Mouse (Mus musculus) hindbrain, embryonic 11.5 days (tissue): ENCODE data around the gene Gm281. TPM values are rescaled to one million over a fixed set of nuclear protein-coding genes. Genes with fewer than 3 reads are reported as not detected.
"Not testable (repeated sequence)": the region's sequence is repeated elsewhere in the genome, so short reads cannot be mapped to it uniquely, and the experiment has no call there.

Experiments
- ATAC-seq: fragments of 200-750 bp; cut with Nextera tagmentation; 2 replicates; pipeline ENCODE4 v1.8.0; 2017; ENCODE audit warnings: mild to moderate bottlenecking, moderate TSS enrichment, moderate library complexity; ENCODE audit not compliant: low FRiP score
- DNase-seq: peaks from one replicate; pipeline ENCODE4 v3.0.0-alpha.2; 2015; ENCODE audit warnings: low spot score
- H3K27ac ChIP-seq: fragments of 300-500 bp; sonication (generic); 2 replicates; pipeline ENCODE4 v1.5.1; 2014; ENCODE audit warnings: mild to moderate bottlenecking, low read depth, low read length
- H3K27me3 ChIP-seq: fragments of 300-500 bp; sonication (generic); 2 replicates; pipeline ENCODE4 v1.6.1; 2014; ENCODE audit warnings: mild to moderate bottlenecking, low read length, moderate library complexity, mixed read lengths; ENCODE audit not compliant: control insufficient read depth, insufficient read depth
- H3K36me3 ChIP-seq: fragments of 300-500 bp; sonication (generic); 2 replicates; pipeline ENCODE4 v1.6.1; 2014; ENCODE audit warnings: mild to moderate bottlenecking, low read length, moderate library complexity, mixed read lengths; ENCODE audit not compliant: control insufficient read depth, insufficient read depth
- H3K4me1 ChIP-seq: fragments of 300-500 bp; sonication (generic); replicated peaks from 2 replicates; pipeline ENCODE4 v1.6.1; 2014; ENCODE audit warnings: low read length, mixed read lengths; ENCODE audit not compliant: control insufficient read depth, insufficient read depth
- H3K4me2 ChIP-seq: fragments of 300-500 bp; sonication (generic); replicated peaks from 2 replicates; pipeline ENCODE4 v1.6.1; 2014; ENCODE audit warnings: mild to moderate bottlenecking, low read depth, low read length
- H3K4me3 ChIP-seq: fragments of 300-500 bp; sonication (generic); 2 replicates; pipeline ENCODE4 v1.5.1; 2014; ENCODE audit warnings: low read depth, low read length
- H3K9ac ChIP-seq: fragments of 300-500 bp; sonication (generic); 2 replicates; pipeline ENCODE4 v1.6.1; 2014; ENCODE audit warnings: low read depth, low read length
- H3K9me3 ChIP-seq: fragments of 300-500 bp; sonication (generic); 2 replicates; pipeline ENCODE4 v1.6.1; 2016; ENCODE audit warnings: low read length; ENCODE audit not compliant: control insufficient read depth
- WGBS: fragments of 180-500 bp; shearing (Covaris S2); extraction: QIAGEN DNeasy Blood & Tissue Kit; methylation state at CpG from one replicate; pipeline ENCODE4 v1.1.7; 2014; 5-methylcytosine and 5-hydroxymethylcytosine counted together
- polyA plus RNA-seq: library from polyadenylated mRNA; unstranded; fragments of >200 nt; fragmentation: Nextera tagmentation; extraction: Ambion mirVana; gene quantifications from 2 replicates; pipeline ENCODE4 v1.2.1, GENCODE M21; 2014

Gene Gm281
- not detected in 2 replicates for polyA plus RNA-seq

DNA sequence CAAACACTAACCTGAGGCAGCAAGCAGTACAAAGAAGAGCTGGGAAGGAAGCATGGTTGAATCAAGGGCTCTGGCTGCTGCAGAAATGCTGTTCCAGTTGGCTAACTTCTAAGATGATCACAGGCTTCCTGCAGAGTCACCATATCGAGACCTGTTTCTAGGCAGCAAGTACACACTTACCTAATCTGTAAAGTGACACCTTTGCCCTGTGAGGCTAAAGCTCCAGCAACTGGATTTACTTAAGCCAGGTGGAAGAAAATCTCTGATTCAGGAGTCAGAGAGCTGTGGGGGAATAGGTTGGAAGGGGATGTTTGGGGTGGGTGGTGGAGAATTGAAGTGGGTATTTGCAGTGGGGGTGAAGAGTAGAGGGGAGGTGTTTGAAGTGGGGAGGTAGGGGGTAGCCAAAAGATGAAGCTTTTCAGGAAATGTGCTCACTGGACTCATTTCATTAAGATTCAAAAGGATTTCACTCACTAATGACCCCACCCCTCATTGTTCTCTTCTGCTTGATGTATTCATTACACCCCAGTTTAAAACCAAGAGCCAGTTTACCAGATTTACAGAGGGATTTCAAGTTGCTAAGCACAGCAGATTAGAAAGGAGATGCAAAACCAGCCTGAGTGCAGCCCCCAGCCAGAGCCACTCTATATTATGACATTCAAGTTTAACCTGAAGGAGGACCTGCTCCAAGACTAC, at the start of gene Gm281:
TSS of gene Gm281 (minus strand) at position 92 of the 696 bp plus-strand sequence.
- no peak within 1 kb of the TSS for H3K4me2 ChIP-seq
- DNase-seq (no peak), ATAC-seq (no peak)

DNA sequence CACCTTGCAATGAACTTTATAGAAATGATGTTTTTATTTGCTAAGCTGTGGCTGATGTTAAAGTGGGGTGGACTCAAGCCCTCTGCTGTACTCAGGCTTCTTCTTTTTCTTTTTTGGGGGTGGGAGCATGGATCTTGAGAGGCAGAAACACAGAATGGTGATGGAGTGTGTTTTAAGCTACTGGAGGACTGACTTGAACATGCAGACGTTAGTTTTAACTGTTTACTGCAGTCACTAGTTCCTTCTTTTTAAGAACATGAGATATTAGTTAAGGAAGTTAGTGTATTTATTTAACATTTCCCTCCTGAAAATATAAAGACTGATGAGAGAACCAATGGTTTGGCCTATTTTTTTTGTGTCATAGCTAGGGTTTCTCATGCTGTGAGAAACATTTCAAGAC, 49.2 kb upstream of the Gm281 start:
- Histone ChIP-seq H3K9ac (no peak overlapping the region), H3K4me2 (no peak overlapping the region), H3K4me1 (no peaks in the 10 kb centered on the region), H3K27ac (no peak overlapping the region), H3K9me3 (no peaks in the 10 kb centered on the region), H3K4me3 (no peak overlapping the region), H3K27me3 (no peaks in the 10 kb centered on the region), H3K36me3 (no peaks in the 10 kb centered on the region)
- no peak for ATAC-seq
- 79% methylated on average over 1 of the region's 1 CpGs for WGBS
- no peak for DNase-seq

More for the DNA sequence above, at the start of gene Gm281:
- Histone ChIP-seq H3K27me3 (no peaks in the 10 kb centered on the region), H3K9me3 (no peaks in the 10 kb centered on the region), H3K4me3 (no peak within 1 kb of the TSS), H3K4me1 (no peaks in the 10 kb centered on the region), H3K27ac (no peak within 1 kb of the TSS), H3K36me3 (no peaks in the 10 kb centered on the region), H3K9ac (no peak within 1 kb of the TSS)
- WGBS, result 62% methylated on average over 1 of the region's 1 CpGs

DNA sequence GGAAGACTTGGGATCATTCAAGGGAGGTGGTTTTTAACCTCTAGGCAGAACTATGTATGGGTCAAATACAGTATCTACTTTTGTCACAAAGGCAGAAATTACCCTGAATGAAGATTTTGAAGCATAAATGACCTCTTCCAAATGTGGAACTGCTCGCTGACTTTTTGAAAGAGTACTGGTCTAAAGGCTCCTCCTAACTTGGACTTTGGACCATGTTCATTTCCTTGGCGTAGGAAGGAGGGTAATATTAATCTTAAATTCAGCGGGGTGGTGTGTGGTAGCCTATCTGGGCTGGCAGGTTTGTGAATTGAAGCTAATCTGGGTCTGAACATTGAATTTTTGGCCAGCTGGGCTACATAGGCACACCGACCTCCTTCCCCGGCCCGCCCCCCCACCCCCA, 48.2 kb upstream of the Gm281 start:
- Histone ChIP-seq H3K4me3 (no peak overlapping the region), H3K9me3 (no peaks in the 10 kb centered on the region), H3K27me3 (no peaks in the 10 kb centered on the region), H3K4me2 (no peak overlapping the region), H3K36me3 (no peaks in the 10 kb centered on the region), H3K9ac (no peak overlapping the region), H3K27ac (no peak overlapping the region), H3K4me1 (no peaks in the 10 kb centered on the region)
- no peak for ATAC-seq
- 92% methylated on average over 6 of the region's 6 CpGs for WGBS
- no peak for DNase-seq

DNA sequence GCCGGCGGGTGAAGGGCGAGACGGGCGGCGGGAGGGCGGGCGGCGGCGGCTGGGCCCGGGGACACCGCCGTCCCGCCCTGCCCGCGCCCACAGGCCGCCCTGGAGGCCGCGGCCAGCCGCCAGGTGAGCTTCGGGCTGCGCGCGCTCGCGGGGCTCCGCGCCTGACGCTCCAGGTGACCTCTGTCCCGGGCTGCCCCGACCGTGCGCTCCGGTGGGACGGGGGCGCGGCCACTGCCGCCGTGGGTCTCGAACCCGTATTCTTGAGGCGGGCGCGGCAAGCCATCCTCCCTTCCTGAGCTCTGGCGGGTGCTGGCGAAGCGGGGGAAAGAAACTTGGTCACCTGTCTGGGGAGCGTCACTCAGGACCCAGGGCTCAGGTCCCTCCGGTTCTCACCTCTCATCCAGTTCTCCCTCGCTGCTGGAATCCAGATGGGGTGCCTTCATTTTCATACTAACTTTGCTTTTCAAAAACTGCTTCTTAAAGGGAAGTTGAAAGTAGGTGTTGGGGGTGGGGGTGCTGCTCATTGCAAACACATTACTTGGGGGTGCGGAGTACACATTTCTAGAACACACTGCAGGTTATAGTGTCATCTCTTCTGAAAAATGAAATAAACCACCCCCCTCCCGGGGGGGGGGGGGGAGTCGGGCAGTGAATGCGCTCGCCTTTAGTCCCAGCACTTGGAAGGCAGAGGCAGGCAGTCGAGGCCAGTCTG, 47.3 kb upstream of the Gm281 start, which contains the start of the genes Atxn7 and Thoc7:
TSS of gene Atxn7 (plus strand) at position 40 of the 712 bp plus-strand sequence.
TSS of gene Thoc7 (minus strand) at position 452 of the 712 bp plus-strand sequence.
- ATAC-seq, result peak; percentile 75
- no peaks in the 10 kb centered on the region for H3K27me3 ChIP-seq
- H3K27ac ChIP-seq, result peak within 1 kb of the TSS; percentile 90
- peak within 1 kb of the TSS; percentile 99 for H3K9ac ChIP-seq
- 4% methylated on average over 34 of the region's 56 CpGs for WGBS
- no peaks in the 10 kb centered on the region for H3K36me3 ChIP-seq
- H3K4me1 ChIP-seq, result no peaks in the 10 kb centered on the region
- H3K9me3 ChIP-seq, result no peaks in the 10 kb centered on the region
- peak; percentile 67 for DNase-seq
- peak within 1 kb of the TSS; percentile 51 for H3K4me2 ChIP-seq
- H3K4me3 ChIP-seq, result peak within 1 kb of the TSS; percentile 92

DNA sequence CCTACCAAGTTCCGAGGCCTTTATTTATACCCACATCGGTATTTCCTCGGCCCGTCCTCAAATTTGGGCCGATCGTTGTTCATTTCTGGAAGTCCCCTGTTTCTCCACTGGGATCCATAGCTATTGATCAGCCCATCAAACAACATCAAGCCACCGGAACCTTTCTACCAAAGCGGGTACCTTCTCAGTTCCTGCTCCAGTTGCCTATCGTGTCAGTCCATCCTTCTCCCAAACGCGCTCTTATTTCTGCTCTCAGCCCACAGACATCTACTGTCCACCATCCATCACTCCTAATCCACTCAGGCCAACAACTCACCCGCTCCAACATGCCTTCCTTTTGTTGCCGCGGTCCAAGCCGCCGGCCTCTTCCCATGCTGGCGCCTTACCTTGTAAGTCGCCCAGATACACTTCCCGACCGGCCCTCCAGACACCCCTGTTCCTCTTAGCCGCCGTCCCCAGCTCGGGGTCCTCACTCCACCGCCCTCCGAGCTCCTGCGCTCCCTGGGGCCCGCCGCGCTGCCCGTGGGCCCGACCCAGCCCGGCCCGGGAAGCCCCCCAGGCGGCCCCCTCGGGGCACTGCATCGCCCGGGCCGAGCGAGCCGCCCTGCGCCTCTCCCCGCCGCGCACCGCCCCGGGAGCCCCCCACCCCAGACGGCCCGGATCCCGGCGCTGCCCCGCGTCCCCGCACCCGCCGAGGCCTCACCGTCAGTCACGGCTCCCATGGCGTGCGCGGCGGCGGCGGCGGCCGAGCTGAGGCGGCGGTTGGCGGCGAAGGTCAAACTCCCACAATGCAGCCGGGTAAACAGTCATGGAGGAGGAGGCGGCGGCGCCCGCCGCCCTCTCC, 46.4 kb upstream of the Gm281 start:
- H3K27me3 ChIP-seq, result no peaks in the 10 kb centered on the region
- ATAC-seq (peak; percentile 92), DNase-seq (peak; percentile 77)
- peak overlapping the region; percentile 99 for H3K9ac ChIP-seq
- no peaks in the 10 kb centered on the region for H3K36me3 ChIP-seq
- H3K4me1 ChIP-seq, result no peaks in the 10 kb centered on the region
- peak overlapping the region; percentile 92 for H3K4me3 ChIP-seq
- H3K27ac ChIP-seq, result peak overlapping the region; percentile 90
- peak overlapping the region; percentile 51 for H3K4me2 ChIP-seq
- no peaks in the 10 kb centered on the region for H3K9me3 ChIP-seq
- under 1% methylated on average over 23 of the region's 75 CpGs for WGBS

DNA sequence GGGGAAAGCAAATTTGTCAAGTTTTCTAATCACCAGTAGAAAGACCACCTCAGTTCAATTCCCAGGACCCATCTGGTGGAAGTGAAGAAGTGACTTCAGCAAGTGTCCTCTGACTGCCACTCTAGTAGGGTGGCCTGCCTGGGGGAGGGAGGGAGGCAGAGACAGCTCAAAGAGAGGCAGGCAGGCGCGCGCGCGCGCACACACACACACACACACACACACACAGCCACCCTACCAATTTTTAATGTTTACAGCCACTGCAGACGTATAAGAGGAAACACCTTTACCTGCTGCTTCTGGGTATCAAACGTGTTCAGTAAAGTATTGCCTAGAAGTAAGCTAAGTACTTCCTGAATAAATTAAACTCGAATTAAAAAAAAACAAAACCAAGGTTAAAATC, 45.8 kb upstream of the Gm281 start:
- ATAC-seq (peak; percentile 58), DNase-seq (peak; percentile 58)
- peak overlapping the region; percentile 92 for H3K4me3 ChIP-seq
- no peaks in the 10 kb centered on the region for H3K4me1 ChIP-seq
- peak overlapping the region; percentile 90; the same call in 1 of the 2 replicates for H3K27ac ChIP-seq
- no peaks in the 10 kb centered on the region for H3K36me3 ChIP-seq
- WGBS, result under 1% methylated on average over 9 of the region's 9 CpGs
- peak overlapping the region; percentile 51 for H3K4me2 ChIP-seq
- no peaks in the 10 kb centered on the region for H3K9me3 ChIP-seq
- peak overlapping the region; percentile 99 for H3K9ac ChIP-seq
- no peaks in the 10 kb centered on the region for H3K27me3 ChIP-seq

DNA sequence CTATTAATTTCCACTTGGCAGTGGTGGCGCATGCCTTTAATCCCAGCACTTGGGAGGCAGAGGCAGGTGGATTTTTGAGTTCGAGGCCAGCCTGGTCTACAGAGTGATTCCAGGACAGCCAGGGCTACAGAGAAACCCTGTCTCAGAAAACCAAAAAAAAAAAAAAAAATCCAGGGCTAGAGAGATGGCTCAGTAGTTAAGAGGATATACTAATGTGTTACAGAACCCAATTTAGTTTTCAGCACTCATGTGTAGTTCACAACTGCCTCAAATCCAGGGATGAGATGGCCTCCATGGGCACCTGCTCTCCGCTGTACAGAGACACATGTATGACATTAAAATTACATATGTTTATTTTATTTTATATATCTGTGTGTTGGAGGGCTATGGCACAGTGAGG, 37.9 kb upstream of the Gm281 start:
- DNase-seq, H3K4me3 ChIP-seq, H3K9ac ChIP-seq, H3K27ac ChIP-seq, H3K27me3 ChIP-seq, ATAC-seq, H3K4me1 ChIP-seq, H3K9me3 ChIP-seq, H3K4me2 ChIP-seq, H3K36me3 ChIP-seq: not testable (repeated sequence)
- WGBS, result 99% methylated on average over 3 of the region's 3 CpGs

DNA sequence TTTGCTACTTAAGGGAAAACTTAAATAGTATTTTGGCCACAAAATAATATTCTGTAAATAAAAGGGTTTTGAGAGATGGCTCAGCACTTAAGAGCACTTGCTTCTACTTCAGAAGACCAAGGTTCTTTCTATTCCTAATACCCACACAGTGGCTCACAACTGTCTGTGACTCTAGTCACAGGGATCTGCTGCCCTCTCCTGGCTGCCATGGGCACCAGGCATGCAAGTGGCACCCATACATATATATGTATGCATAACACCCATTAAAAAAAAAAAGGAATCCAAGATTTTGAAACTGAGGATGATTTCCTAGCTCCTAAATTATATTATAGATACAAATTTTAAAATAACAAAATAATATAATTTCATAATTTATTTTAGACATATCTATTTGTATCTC, 36.1 kb upstream of the Gm281 start:
- H3K9ac ChIP-seq, result no peak overlapping the region
- no peaks in the 10 kb centered on the region for H3K27me3 ChIP-seq
- H3K4me3 ChIP-seq, result no peak overlapping the region
- DNase-seq, result peak; percentile 45
- no peaks in the 10 kb centered on the region for H3K4me1 ChIP-seq
- no peak overlapping the region for H3K27ac ChIP-seq
- H3K36me3 ChIP-seq, result peaks cover 7% of the 10 kb centered on the region; the same call in 1 of the 2 replicates
- ATAC-seq, result no peak
- no peak overlapping the region for H3K4me2 ChIP-seq
- no peaks in the 10 kb centered on the region for H3K9me3 ChIP-seq
